Mouse (Mus musculus) intestine, embryonic 16.5 days (tissue): ENCODE measurements around the gene Rnf6. TPM values are rescaled to one million over a fixed set of nuclear protein-coding genes. Genes with fewer than 3 reads are reported as not detected.
"Not testable (repeated sequence)": the region's sequence is repeated elsewhere in the genome, so short reads cannot be mapped to it uniquely, and the experiment has no call there.

Experiments used
- ATAC-seq: fragments of 200-750 bp; cut with Nextera tagmentation; 2 replicates; pipeline ENCODE4 v1.8.0; 2017; ENCODE audit warnings: moderate TSS enrichment, moderate library complexity
- H3K27ac ChIP-seq: fragments of 300-500 bp; sonication (generic); 2 replicates; pipeline ENCODE4 v1.5.1; 2014; ENCODE audit warnings: mild to moderate bottlenecking, low read length
- H3K27me3 ChIP-seq: fragments of 300-500 bp; sonication (generic); replicated peaks from 2 replicates; pipeline ENCODE4 v1.6.1; 2014; ENCODE audit warnings: low read length, control low read depth, mixed read lengths; ENCODE audit not compliant: control insufficient read depth, insufficient read depth
- H3K36me3 ChIP-seq: fragments of 300-500 bp; sonication (generic); 2 replicates; pipeline ENCODE4 v1.6.1; 2014; ENCODE audit warnings: low read length, control low read depth; ENCODE audit not compliant: control insufficient read depth, insufficient read depth
- H3K4me1 ChIP-seq: fragments of 300-500 bp; sonication (generic); 2 replicates; pipeline ENCODE4 v1.6.1; 2014; ENCODE audit warnings: low read length, control low read depth, mixed read lengths; ENCODE audit not compliant: control insufficient read depth, insufficient read depth
- H3K4me2 ChIP-seq: fragments of 300-500 bp; sonication (generic); 2 replicates; pipeline ENCODE4 v1.6.1; 2014; ENCODE audit warnings: low read depth, low read length, control low read depth
- H3K4me3 ChIP-seq: fragments of 300-500 bp; sonication (generic); 2 replicates; pipeline ENCODE4 v1.5.1; 2014; ENCODE audit warnings: mild to moderate bottlenecking, low read length
- H3K9ac ChIP-seq: fragments of 300-500 bp; sonication (generic); 2 replicates; pipeline ENCODE4 v1.6.1; 2014; ENCODE audit warnings: low read depth, low read length
- H3K9me3 ChIP-seq: fragments of 300-500 bp; sonication (generic); 2 replicates; pipeline ENCODE4 v1.6.1; 2016; ENCODE audit warnings: low read length, control low read depth; ENCODE audit not compliant: control insufficient read depth
- WGBS: fragments of 180-500 bp; shearing (Covaris S2); extraction: QIAGEN DNeasy Blood & Tissue Kit; methylation state at CpG from one replicate; pipeline ENCODE4 v1.1.7; 2014; 5-methylcytosine and 5-hydroxymethylcytosine counted together
- polyA plus RNA-seq: library from polyadenylated mRNA; unstranded; fragments of >200 nt; fragmentation: Nextera tagmentation; extraction: Ambion mirVana; gene quantifications from 2 replicates; pipeline ENCODE4 v1.2.1, GENCODE M21; 2015

The Rnf6 gene
- polyA plus RNA-seq, 1 experiment from 2014 or later, result 56.0 TPM

DNA sequence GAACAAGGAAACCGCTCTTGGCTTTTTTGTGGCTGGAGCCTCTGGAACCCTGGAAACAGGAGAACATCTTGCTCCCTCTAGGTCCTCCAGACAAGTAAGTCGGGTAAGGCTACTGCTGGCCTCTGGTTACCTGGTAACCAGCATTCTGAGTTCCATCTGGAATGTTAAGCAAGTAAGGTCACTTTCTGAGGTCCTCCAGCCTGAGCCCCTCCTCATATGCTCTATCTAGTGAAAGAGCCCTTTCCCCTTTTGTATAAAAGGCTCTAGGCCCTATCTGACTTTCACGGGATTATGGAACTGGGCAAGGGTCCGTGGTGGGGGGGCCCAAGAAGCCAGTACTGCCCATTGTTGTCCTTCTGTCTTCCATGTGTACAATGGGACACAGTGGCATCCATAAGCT, 36.2 kb downstream of the Rnf6 start, which contains the start of gene 1700001J03Rik:
TSS of gene 1700001J03Rik (minus strand) at position 101 of the 400 bp plus-strand sequence.
- H3K27ac ChIP-seq, H3K36me3 ChIP-seq, H3K4me2 ChIP-seq, H3K4me3 ChIP-seq, ATAC-seq, H3K9ac ChIP-seq, H3K27me3 ChIP-seq, H3K9me3 ChIP-seq, H3K4me1 ChIP-seq: not testable (repeated sequence)
- WGBS, result 86% methylated on average over 4 of the region's 4 CpGs

DNA sequence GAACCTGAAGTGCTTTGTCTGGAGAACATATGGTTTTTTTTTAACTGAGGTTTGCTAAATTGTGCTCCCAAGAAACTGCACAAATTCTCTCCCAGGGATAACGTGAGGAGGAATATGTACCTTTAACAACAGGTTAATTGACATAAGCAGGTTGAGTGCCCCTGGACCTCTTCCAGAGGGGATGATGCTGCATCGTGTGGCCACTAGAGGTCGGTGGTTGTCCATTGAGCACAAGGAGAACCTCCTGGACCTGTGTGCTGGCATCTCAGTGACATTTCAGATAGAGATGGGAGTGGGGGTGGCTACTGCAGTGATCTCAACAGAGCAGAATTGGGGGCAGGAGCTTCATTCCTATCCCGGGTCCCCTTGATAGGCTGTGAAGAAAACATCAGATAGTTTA, 48.6 kb downstream of the Rnf6 start:
- H3K36me3 ChIP-seq, H3K4me1 ChIP-seq, H3K27me3 ChIP-seq, H3K4me2 ChIP-seq, H3K9me3 ChIP-seq, H3K9ac ChIP-seq, H3K4me3 ChIP-seq, ATAC-seq, H3K27ac ChIP-seq: not testable (repeated sequence)
- 54% methylated on average over 4 of the region's 4 CpGs for WGBS

DNA sequence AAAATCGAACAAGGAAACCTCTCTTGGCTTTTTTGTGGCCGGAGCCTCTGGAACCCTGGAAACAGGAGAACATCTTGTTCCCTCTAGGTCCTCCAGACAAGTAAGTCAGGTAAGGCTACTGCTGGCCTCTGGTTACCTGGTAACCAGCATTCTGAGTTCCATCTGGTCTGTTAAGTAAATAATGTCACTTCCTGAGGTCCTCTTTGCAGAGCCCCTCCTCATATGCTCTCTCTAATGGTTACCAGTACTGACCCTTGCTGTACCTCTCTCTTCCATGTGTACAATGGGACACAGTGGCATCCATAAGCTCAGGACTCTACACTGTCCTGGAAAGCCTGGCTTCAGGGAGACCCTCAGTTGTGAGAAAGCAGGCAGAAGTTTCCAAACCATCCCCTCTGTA, 50.7 kb downstream of the Rnf6 start, which contains the start of gene Gm6309:
TSS of gene Gm6309 (minus strand) at position 101 of the 400 bp plus-strand sequence.
- H3K4me3 ChIP-seq, H3K9me3 ChIP-seq, ATAC-seq, H3K27ac ChIP-seq, H3K4me2 ChIP-seq, H3K9ac ChIP-seq, H3K36me3 ChIP-seq, H3K4me1 ChIP-seq, H3K27me3 ChIP-seq: not testable (repeated sequence)
- 67% methylated on average over 2 of the region's 2 CpGs for WGBS

DNA sequence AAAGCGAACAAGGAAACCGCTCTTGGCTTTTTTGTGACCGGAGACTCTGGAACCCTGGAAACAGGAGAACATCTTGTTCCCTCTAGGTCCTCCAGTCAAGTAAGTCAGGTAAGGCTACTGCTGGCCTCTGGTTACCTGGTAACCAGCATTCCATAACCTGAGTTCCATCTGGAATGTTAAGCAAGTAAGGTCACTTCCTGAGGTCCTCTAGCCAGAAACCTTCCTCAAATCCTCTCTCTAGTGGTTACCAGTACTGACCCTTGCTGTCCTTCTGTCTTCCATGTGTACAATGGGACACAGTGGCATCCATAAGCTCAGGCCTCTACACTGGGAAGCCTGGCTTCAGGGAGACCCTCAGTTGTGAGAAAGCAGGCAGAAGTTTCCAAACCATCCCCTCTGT, 60.9 kb downstream of the Rnf6 start, which contains the start of gene Gm5565:
TSS of gene Gm5565 (minus strand) at position 101 of the 400 bp plus-strand sequence.
- 89% methylated on average over 3 of the region's 3 CpGs for WGBS
- not testable (repeated sequence) for H3K4me1 ChIP-seq, H3K36me3 ChIP-seq, H3K9me3 ChIP-seq, H3K9ac ChIP-seq, H3K4me2 ChIP-seq, H3K4me3 ChIP-seq, ATAC-seq, H3K27ac ChIP-seq, H3K27me3 ChIP-seq

Other genes starting within 250 kb of the Rnf6 start
- gene Cyp3a25, start 211.9 kb downstream of the Rnf6 start, polyA plus RNA-seq, result not detected in 2 replicates
- not detected in 2 replicates for gene Cyp3a59, start 142.3 kb downstream of the Rnf6 start, polyA plus RNA-seq
- not detected in 2 replicates for gene Gm5565, start 61.0 kb downstream of the Rnf6 start, polyA plus RNA-seq
- not detected in 2 replicates for gene Gm6309, start 50.8 kb downstream of the Rnf6 start, polyA plus RNA-seq
- gene 1700001J03Rik, start 36.3 kb downstream of the Rnf6 start, polyA plus RNA-seq, result not detected in 2 replicates
- gene Cdk8, start 9.7 kb upstream of the Rnf6 start, polyA plus RNA-seq, result 12.2 and 12.9 TPM in 2 replicates
- 1.2 and 1.3 TPM in 2 replicates for gene Wasf3, start 163.4 kb upstream of the Rnf6 start, polyA plus RNA-seq